Mouse (Mus musculus) frontal cortex, postnatal 36 days (tissue): ENCODE results near the gene Rab37.

Experiments
- DNase-seq, 2 experiments: peaks; one replicate each; pipeline ENCODE4 v3.0.0; 2022; ENCODE audit warnings: low spot score in 2 of 2

Rab37 gene

GRCm38 (mm10) chr11:115091362-115091901 is at the start of gene Rab37:
Rab37 (plus strand) TSS chr11:115091431.
- no peak for DNase-seq

GRCm38 (mm10) chr11:115048259-115048658 is 43.0 kb upstream of the Rab37 start, which contains the start of gene Cd300ld3:
Cd300ld3 (minus strand) TSS chr11:115048409.
- no peak for DNase-seq

GRCm38 (mm10) chr11:115049282-115049895 is 41.8 kb upstream of the Rab37 start:
- peak in 1 of 2 experiments; percentile 20 for DNase-seq

GRCm38 (mm10) chr11:115052206-115052605 is 39.0 kb upstream of the Rab37 start:
- DNase-seq = no peak

GRCm38 (mm10) chr11:115052991-115053390 is 38.2 kb upstream of the Rab37 start:
- no peak for DNase-seq

GRCm38 (mm10) chr11:115054537-115054936 is 36.7 kb upstream of the Rab37 start:
- DNase-seq = no peak

GRCm38 (mm10) chr11:115058701-115059100 is 32.5 kb upstream of the Rab37 start:
- no peak for DNase-seq

- no peak for DNase-seq
These were observed 31.4 kb upstream of the Rab37 start for GRCm38 (mm10) chr11:115059797-115060196.

- DNase-seq = no peak
These were observed 29.2 kb upstream of the Rab37 start, which contains the start of gene Cd300e for GRCm38 (mm10) chr11:115062077-115062476. Cd300e (minus strand) TSS chr11:115062177.

- no peak for DNase-seq
These were observed 24.5 kb upstream of the Rab37 start for GRCm38 (mm10) chr11:115066768-115067167.

GRCm38 (mm10) chr11:115071015-115071551 is 20.1 kb upstream of the Rab37 start:
- DNase-seq = no peak

- DNase-seq = no peak
These were observed 19.5 kb upstream of the Rab37 start for GRCm38 (mm10) chr11:115071631-115072294.

GRCm38 (mm10) chr11:115073002-115073401 is 18.2 kb upstream of the Rab37 start:
- no peak for DNase-seq

GRCm38 (mm10) chr11:115075407-115075806 is 15.8 kb upstream of the Rab37 start:
- no peak for DNase-seq

- no peak for DNase-seq
These were observed 15.4 kb upstream of the Rab37 start for GRCm38 (mm10) chr11:115075859-115076258.

GRCm38 (mm10) chr11:115077436-115077835 is 13.8 kb upstream of the Rab37 start:
- DNase-seq = no peak

- no peak for DNase-seq
These were observed 12.6 kb upstream of the Rab37 start for GRCm38 (mm10) chr11:115078680-115079079.

GRCm38 (mm10) chr11:115080886-115081285 is 10.3 kb upstream of the Rab37 start:
- peak; percentile 35 to 58 for DNase-seq

- DNase-seq = no peak
These were observed 9.9 kb upstream of the Rab37 start for GRCm38 (mm10) chr11:115081373-115081772.

GRCm38 (mm10) chr11:115082196-115082595 is 9.0 kb upstream of the Rab37 start:
- DNase-seq = no peak

GRCm38 (mm10) chr11:115083376-115084139 is 7.7 kb upstream of the Rab37 start:
- DNase-seq = peak; percentile 61 to 80

- no peak for DNase-seq
These were observed 6.6 kb upstream of the Rab37 start for GRCm38 (mm10) chr11:115084595-115084994.
